Mouse (Mus musculus): ENCODE results near the gene Fbln5. TPM values are rescaled to one million over a fixed set of nuclear protein-coding genes. Genes with fewer than 3 reads are reported as not detected.
A peak's percentile ranks its signal among the peaks of the same experiment; 100 is the strongest.

Gene Fbln5
- total RNA-seq (2012; rRNA removed), result 0.63 and 0.76 TPM in 2 replicates

GRCm38 (mm10) chr12:101818608-101819370 is at the start of gene Fbln5:
Gene Fbln5 (minus strand): TSS chr12:101819055.
- in situ Hi-C loops (cut with MboI; ENCODE audit: low sequenced_read_pairs in 2 of 2, unreplicated experiment in 2 of 2), result no loop called here
- no peaks in the 10 kb centered on the region for H3K9me3 ChIP-seq (ENCODE audit: control insufficient read depth, insufficient read depth, low read depth, low read length)
- peak within 1 kb of the TSS; percentile 50 to 52 for H3K4me3 ChIP-seq (ENCODE audit: insufficient read depth in 1 of 2, low read depth in 1 of 2, low read length in 2 of 2, poor library complexity in 1 of 2, severe bottlenecking in 1 of 2)
- TF ChIP-seq ZC3H11A (IDR thresholded peaks at IDR 0.05; ENCODE audit: borderline replicate concordance, low read depth, low read length) (no peak), HCFC1 (IDR thresholded peaks at IDR 0.05; ENCODE audit: borderline replicate concordance, insufficient read depth, low read length) (no peak), MAFK (IDR thresholded peaks at IDR 0.05; ENCODE audit: insufficient read depth, low read depth, low read length) (no peak), CHD2 (IDR thresholded peaks at IDR 0.05; ENCODE audit: low read depth, low read length) (no peak), ZNF384 (IDR thresholded peaks at IDR 0.05; ENCODE audit: low read depth, low read length) (no peak)
- H3K36me3 ChIP-seq (ENCODE audit: control insufficient read depth, insufficient read depth, low read length, poor library complexity, severe bottlenecking), result no peaks in the 10 kb centered on the region
- H3K4me1 ChIP-seq (ENCODE audit: control insufficient read depth in 2 of 2, insufficient read depth in 2 of 2, low read length in 2 of 2, poor library complexity in 1 of 2), result peaks cover 0 to 3% of the 10 kb centered on the region in 2 experiments; a peak in 1 of 4 replicates
- peak within 1 kb of the TSS; percentile 14; the same call in 1 of the 2 replicates for H3K9ac ChIP-seq (ENCODE audit: insufficient read depth, low read depth, low read length, poor library complexity, severe bottlenecking)
- DNase-seq (ENCODE audit: low read depth, low spot score), result no peak
- no peak within 1 kb of the TSS for H3K27ac ChIP-seq (ENCODE audit: insufficient read depth, low read depth, low read length, poor library complexity, severe bottlenecking)

GRCm38 (mm10) chr12:101862286-101862964 is 43.6 kb upstream of the Fbln5 start:
- Histone ChIP-seq H3K4me1 (ENCODE audit: control insufficient read depth in 2 of 2, insufficient read depth in 2 of 2, low read length in 2 of 2, poor library complexity in 1 of 2) (no peaks in the 10 kb centered on the region), H3K4me3 (ENCODE audit: insufficient read depth in 1 of 2, low read depth in 1 of 2, low read length in 2 of 2, poor library complexity in 1 of 2, severe bottlenecking in 1 of 2) (peak overlapping the region in 1 of 2 experiments; percentile 18; a peak in 2 of 4 replicates), H3K27ac (ENCODE audit: insufficient read depth, low read depth, low read length, poor library complexity, severe bottlenecking) (no peak overlapping the region), H3K9ac (ENCODE audit: insufficient read depth, low read depth, low read length, poor library complexity, severe bottlenecking) (no peak overlapping the region), H3K36me3 (ENCODE audit: control insufficient read depth, insufficient read depth, low read length, poor library complexity, severe bottlenecking) (no peaks in the 10 kb centered on the region), H3K9me3 (ENCODE audit: control insufficient read depth, insufficient read depth, low read depth, low read length) (no peaks in the 10 kb centered on the region)
- peak; percentile 42 for DNase-seq (ENCODE audit: low read depth, low spot score)
- TF ChIP-seq MAFK (IDR thresholded peaks at IDR 0.05; ENCODE audit: insufficient read depth, low read depth, low read length), result no peak
- TF ChIP-seq HCFC1 (IDR thresholded peaks at IDR 0.05; ENCODE audit: borderline replicate concordance, insufficient read depth, low read length), result no peak
- TF ChIP-seq ZC3H11A (IDR thresholded peaks at IDR 0.05; ENCODE audit: borderline replicate concordance, low read depth, low read length), result no peak
- no peak for TF ChIP-seq ZNF384 (IDR thresholded peaks at IDR 0.05; ENCODE audit: low read depth, low read length)
- TF ChIP-seq CHD2 (IDR thresholded peaks at IDR 0.05; ENCODE audit: low read depth, low read length), result no peak
- in situ Hi-C loops (cut with MboI; ENCODE audit: low sequenced_read_pairs in 2 of 2, unreplicated experiment in 2 of 2), result no loop called here

- Histone ChIP-seq H3K36me3 (ENCODE audit: control insufficient read depth, insufficient read depth, low read length, poor library complexity, severe bottlenecking) (no peaks in the 10 kb centered on the region; the same call in 1 of the 2 replicates), H3K9me3 (ENCODE audit: control insufficient read depth, insufficient read depth, low read depth, low read length) (no peaks in the 10 kb centered on the region), H3K9ac (ENCODE audit: insufficient read depth, low read depth, low read length, poor library complexity, severe bottlenecking) (no peak overlapping the region), H3K27ac (ENCODE audit: insufficient read depth, low read depth, low read length, poor library complexity, severe bottlenecking) (no peak overlapping the region), H3K4me3 (ENCODE audit: insufficient read depth in 1 of 2, low read depth in 1 of 2, low read length in 2 of 2, poor library complexity in 1 of 2, severe bottlenecking in 1 of 2) (no peak overlapping the region), H3K4me1 (ENCODE audit: control insufficient read depth in 2 of 2, insufficient read depth in 2 of 2, low read length in 2 of 2, poor library complexity in 1 of 2) (no peaks in the 10 kb centered on the region)
- TF ChIP-seq HCFC1 (IDR thresholded peaks at IDR 0.05; ENCODE audit: borderline replicate concordance, insufficient read depth, low read length), result no peak
- TF ChIP-seq ZC3H11A (IDR thresholded peaks at IDR 0.05; ENCODE audit: borderline replicate concordance, low read depth, low read length), result no peak
- no peak for TF ChIP-seq CHD2 (IDR thresholded peaks at IDR 0.05; ENCODE audit: low read depth, low read length)
- TF ChIP-seq MAFK (IDR thresholded peaks at IDR 0.05; ENCODE audit: insufficient read depth, low read depth, low read length), result no peak
- TF ChIP-seq ZNF384 (IDR thresholded peaks at IDR 0.05; ENCODE audit: low read depth, low read length), result no peak
- in situ Hi-C loops (cut with MboI; ENCODE audit: low sequenced_read_pairs in 2 of 2, unreplicated experiment in 2 of 2), result no loop called here
- no peak for DNase-seq (ENCODE audit: low read depth, low spot score)
Measured at GRCm38 (mm10) chr12:101860256-101860655, 41.4 kb upstream of the Fbln5 start.

- no peaks in the 10 kb centered on the region for H3K9me3 ChIP-seq (ENCODE audit: control insufficient read depth, insufficient read depth, low read depth, low read length)
- no peak overlapping the region for H3K4me3 ChIP-seq (ENCODE audit: insufficient read depth in 1 of 2, low read depth in 1 of 2, low read length in 2 of 2, poor library complexity in 1 of 2, severe bottlenecking in 1 of 2)
- H3K4me1 ChIP-seq (ENCODE audit: control insufficient read depth in 2 of 2, insufficient read depth in 2 of 2, low read length in 2 of 2, poor library complexity in 1 of 2), result peaks cover 0 to 2% of the 10 kb centered on the region in 2 experiments; a peak in 1 of 4 replicates
- no peak overlapping the region for H3K27ac ChIP-seq (ENCODE audit: insufficient read depth, low read depth, low read length, poor library complexity, severe bottlenecking)
- no peak for DNase-seq (ENCODE audit: low read depth, low spot score)
- H3K9ac ChIP-seq (ENCODE audit: insufficient read depth, low read depth, low read length, poor library complexity, severe bottlenecking), result no peak overlapping the region
- TF ChIP-seq CHD2 (IDR thresholded peaks at IDR 0.05; ENCODE audit: low read depth, low read length) (no peak), MAFK (IDR thresholded peaks at IDR 0.05; ENCODE audit: insufficient read depth, low read depth, low read length) (no peak), ZC3H11A (IDR thresholded peaks at IDR 0.05; ENCODE audit: borderline replicate concordance, low read depth, low read length) (no peak), HCFC1 (IDR thresholded peaks at IDR 0.05; ENCODE audit: borderline replicate concordance, insufficient read depth, low read length) (no peak), ZNF384 (IDR thresholded peaks at IDR 0.05; ENCODE audit: low read depth, low read length) (no peak)
- in situ Hi-C loops (cut with MboI; ENCODE audit: low sequenced_read_pairs in 2 of 2, unreplicated experiment in 2 of 2), result no loop called here
- no peaks in the 10 kb centered on the region; the same call in 1 of the 2 replicates for H3K36me3 ChIP-seq (ENCODE audit: control insufficient read depth, insufficient read depth, low read length, poor library complexity, severe bottlenecking)
Measured at GRCm38 (mm10) chr12:101858011-101858410, 39.2 kb upstream of the Fbln5 start.

Data from ES-E14 (cell line).